Mouse (Mus musculus) gastrocnemius, postnatal 4 days (tissue): ENCODE data around the gene Tom1l2. TPM values are rescaled to one million over a fixed set of nuclear protein-coding genes. Genes with fewer than 3 reads are reported as not detected.

Experiments used
- DNase-seq, 2 experiments: peaks; one replicate each; pipeline ENCODE4 v3.0.0; 2021 to 2022; ENCODE audit warnings: low spot score in 2 of 2, mixed read lengths in 2 of 2
- total RNA-seq, 2 experiments: library from RNA; stranded (reverse); gene quantifications; 2 replicates each; pipeline ENCODE4 v1.2.3; 2021

Gene Tom1l2
- total RNA-seq, 2 experiments from 2014 or later, result 37.4 to 45.6 TPM

- peak in 1 of 2 experiments; percentile 24 for DNase-seq
These were observed 757 bp downstream of the Tom1l2 start for GRCm38 (mm10) chr11:60351925-60352371.

GRCm38 (mm10) chr11:60351388-60351787, 1.3 kb downstream of the Tom1l2 start:
- no peak for DNase-seq

- no peak for DNase-seq
These were observed 6.2 kb downstream of the Tom1l2 start for GRCm38 (mm10) chr11:60346537-60346936.

GRCm38 (mm10) chr11:60345868-60346267, 6.8 kb downstream of the Tom1l2 start:
- DNase-seq, result no peak

GRCm38 (mm10) chr11:60339361-60339760, 13.3 kb downstream of the Tom1l2 start:
- DNase-seq, result no peak

- DNase-seq, result no peak
These were observed 14.4 kb downstream of the Tom1l2 start for GRCm38 (mm10) chr11:60338291-60338690.

- DNase-seq, result no peak
These were observed 16.9 kb downstream of the Tom1l2 start for GRCm38 (mm10) chr11:60335771-60336170.

GRCm38 (mm10) chr11:60334124-60334523, 18.6 kb downstream of the Tom1l2 start:
- no peak for DNase-seq

GRCm38 (mm10) chr11:60333461-60333860, 19.2 kb downstream of the Tom1l2 start:
- DNase-seq, result no peak

- no peak for DNase-seq
These were observed 22.2 kb downstream of the Tom1l2 start for GRCm38 (mm10) chr11:60330551-60330950.

GRCm38 (mm10) chr11:60323731-60324130, 29.0 kb downstream of the Tom1l2 start:
- DNase-seq, result no peak

GRCm38 (mm10) chr11:60321438-60321837, 31.3 kb downstream of the Tom1l2 start:
- DNase-seq, result no peak

- no peak for DNase-seq
These were observed 32.2 kb downstream of the Tom1l2 start for GRCm38 (mm10) chr11:60320426-60321037.

- DNase-seq, result no peak
These were observed 33.2 kb downstream of the Tom1l2 start for GRCm38 (mm10) chr11:60319257-60320066.

GRCm38 (mm10) chr11:60318716-60319115, 34.0 kb downstream of the Tom1l2 start:
- no peak for DNase-seq

- no peak for DNase-seq
These were observed 35.2 kb downstream of the Tom1l2 start for GRCm38 (mm10) chr11:60317376-60318102.

GRCm38 (mm10) chr11:60316883-60317282, 35.8 kb downstream of the Tom1l2 start:
- DNase-seq, result no peak

GRCm38 (mm10) chr11:60316250-60316649, 36.5 kb downstream of the Tom1l2 start:
- DNase-seq, result no peak

GRCm38 (mm10) chr11:60311025-60311854, 41.5 kb downstream of the Tom1l2 start:
- DNase-seq, result peak; percentile 33 to 71

- DNase-seq, result no peak
These were observed 42.8 kb downstream of the Tom1l2 start for GRCm38 (mm10) chr11:60309875-60310274.
